Mouse (Mus musculus) heart, embryonic 10.5 days (tissue): ENCODE data around the gene Gm2000. TPM values are rescaled to one million over a fixed set of nuclear protein-coding genes. Genes with fewer than 3 reads are reported as not detected.

ENCODE experiments used
- DNase-seq: peaks from one replicate; pipeline ENCODE4 v3.0.0-alpha.2; 2017; ENCODE audit warnings: low spot score
- H3K27ac ChIP-seq: fragments of 300-500 bp; sonication (generic); 2 replicates; pipeline ENCODE4 v1.5.1; 2016; ENCODE audit warnings: mild to moderate bottlenecking
- H3K27me3 ChIP-seq: fragments of 300-500 bp; sonication (generic); 2 replicates; pipeline ENCODE4 v1.6.1; 2016; ENCODE audit warnings: mild to moderate bottlenecking; ENCODE audit not compliant: poor library complexity, insufficient read depth, severe bottlenecking
- H3K36me3 ChIP-seq: fragments of 300-500 bp; sonication (generic); 2 replicates; pipeline ENCODE4 v1.6.1; 2016; ENCODE audit warnings: mild to moderate bottlenecking, moderate library complexity
- H3K4me1 ChIP-seq: fragments of 300-500 bp; sonication (generic); 2 replicates; pipeline ENCODE4 v1.6.1; 2016; ENCODE audit warnings: mild to moderate bottlenecking
- H3K4me3 ChIP-seq: fragments of 300-500 bp; sonication (generic); 2 replicates; pipeline ENCODE4 v1.5.1; 2016; ENCODE audit warnings: mild to moderate bottlenecking, moderate library complexity
- H3K9me3 ChIP-seq: fragments of 300-500 bp; sonication (generic); 2 replicates; pipeline ENCODE4 v1.6.1; 2016; ENCODE audit warnings: mild to moderate bottlenecking, moderate library complexity
- WGBS: fragments of 180-500 bp; shearing (Covaris S2); methylation state at CpG from one replicate; pipeline ENCODE4 v1.1.7; 2016; 5-methylcytosine and 5-hydroxymethylcytosine counted together
- polyA plus RNA-seq: library from polyadenylated mRNA; unstranded; fragments of >200 nt; fragmentation: Nextera tagmentation; extraction: Ambion mirVana; gene quantifications from 2 replicates; pipeline ENCODE4 v1.2.1, GENCODE M21; 2016

Gene Gm2000
- polyA plus RNA-seq, 1 experiment from 2014 or later = 794 TPM

DNA sequence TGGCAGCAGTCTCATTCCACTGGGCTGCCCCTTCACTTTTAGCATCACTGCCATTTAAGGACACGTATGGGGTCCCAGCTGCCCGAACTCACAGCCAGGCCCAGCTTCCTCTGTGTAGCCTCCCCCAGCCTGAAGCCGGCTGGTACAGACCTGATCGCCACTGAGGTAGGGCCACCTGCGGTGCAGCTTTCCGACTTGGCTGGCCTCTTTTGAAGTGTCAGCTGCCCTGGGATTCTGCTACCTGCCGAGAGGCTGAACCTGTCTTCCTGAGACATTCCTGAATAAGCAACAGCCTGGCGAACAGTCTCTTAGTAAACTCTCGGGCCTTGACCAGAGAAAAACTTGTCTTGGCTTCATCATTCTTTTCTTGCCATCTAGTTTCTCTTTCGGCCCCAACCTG lies 37.4 kb downstream of the Gm2000 start:
- H3K27me3 ChIP-seq = no peaks in the 10 kb centered on the region
- DNase-seq = peak; percentile 61
- no peaks in the 10 kb centered on the region for H3K36me3 ChIP-seq
- 42% methylated on average over 10 of the region's 10 CpGs for WGBS
- H3K9me3 ChIP-seq = no peaks in the 10 kb centered on the region
- no peak overlapping the region for H3K27ac ChIP-seq
- no peak overlapping the region for H3K4me3 ChIP-seq
- H3K4me1 ChIP-seq = peaks cover under 1% of the 10 kb centered on the region; the same call in 1 of the 2 replicates

DNA sequence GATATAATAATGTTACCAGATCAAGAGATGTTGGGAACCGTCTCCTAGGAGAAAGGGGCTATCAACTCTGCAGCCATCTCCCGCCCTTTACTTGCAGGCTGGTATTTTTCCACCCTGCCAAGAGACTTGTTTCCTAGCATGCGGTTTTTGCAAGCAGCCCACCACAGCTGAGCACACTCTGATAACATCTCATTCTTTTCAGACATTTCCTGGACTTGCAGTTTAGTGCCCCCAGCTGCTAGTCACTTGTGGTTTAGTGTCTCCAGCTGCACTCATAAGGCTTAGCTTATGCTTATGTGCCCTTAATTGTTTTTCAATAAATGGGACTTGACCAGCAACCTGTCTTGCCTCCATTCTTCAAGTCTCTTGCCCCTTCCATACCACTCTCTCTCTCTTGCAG lies 42.2 kb downstream of the Gm2000 start:
- peak; percentile 72 for DNase-seq
- WGBS = 32% methylated on average over 3 of the region's 3 CpGs
- Histone ChIP-seq H3K9me3 (no peaks in the 10 kb centered on the region), H3K27ac (no peak overlapping the region), H3K4me3 (no peak overlapping the region), H3K4me1 (peaks cover 5% of the 10 kb centered on the region; the same call in 1 of the 2 replicates), H3K27me3 (no peaks in the 10 kb centered on the region), H3K36me3 (no peaks in the 10 kb centered on the region)

DNA sequence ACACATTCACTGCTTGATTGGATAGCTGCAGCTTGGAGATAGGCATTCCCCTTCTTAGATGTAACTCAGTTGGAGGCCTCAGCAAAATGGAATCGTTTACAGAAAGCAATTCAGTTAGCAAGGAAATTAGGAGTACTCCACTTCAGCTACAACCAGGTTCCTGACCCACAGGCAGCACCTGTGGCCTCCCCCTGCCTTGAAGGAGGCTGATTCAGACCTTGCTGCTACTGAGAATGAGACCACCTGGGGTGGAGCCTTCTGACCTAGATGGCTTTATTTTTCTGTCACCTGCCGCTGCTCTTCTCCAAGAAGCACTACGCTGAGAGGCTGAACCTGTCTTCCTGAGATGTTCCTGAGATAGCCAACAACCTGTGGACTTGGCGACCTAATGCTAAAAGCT lies 42.7 kb downstream of the Gm2000 start:
- Histone ChIP-seq H3K4me1 (peaks cover 5% of the 10 kb centered on the region; the same call in 1 of the 2 replicates), H3K4me3 (no peak overlapping the region), H3K9me3 (no peaks in the 10 kb centered on the region), H3K36me3 (no peaks in the 10 kb centered on the region), H3K27ac (no peak overlapping the region), H3K27me3 (no peaks in the 10 kb centered on the region)
- DNase-seq = peak; percentile 22
- 68% methylated on average over 4 of the region's 4 CpGs for WGBS

Other genes with a start within 250 kb of the Gm2000 start
- gene Fam163a, start 161.0 kb upstream of the Gm2000 start, polyA plus RNA-seq = 1.1 and 3.1 TPM in 2 replicates
- 0.18 and 0.21 TPM in 2 replicates for gene Tdrd5, start 62.4 kb upstream of the Gm2000 start, polyA plus RNA-seq
- not detected in 2 replicates for gene Nphs2, start 55.3 kb upstream of the Gm2000 start, polyA plus RNA-seq
- gene Axdnd1, start 55.1 kb downstream of the Gm2000 start, polyA plus RNA-seq = 0.20 and 0.43 TPM in 2 replicates
- gene Soat1, start 108.3 kb downstream of the Gm2000 start, polyA plus RNA-seq = 45.6 and 60.6 TPM in 2 replicates
- gene Gm10031, start 158.0 kb downstream of the Gm2000 start, polyA plus RNA-seq = 0.23 and 0.32 TPM in 2 replicates
- gene Abl2, start 192.7 kb downstream of the Gm2000 start, polyA plus RNA-seq = 3.3 and 3.8 TPM in 2 replicates